Comparison of ENCODE assay signal across 14 mouse cellular contexts in genomic region chr7:115144947-115145346, GRCm38 (mm10).
"Had no signal": no experiment of that assay in that cellular context is flagged by ENCODE, and none has a peak within 500 bp of the region (broad histone marks: within the 10 kb centered on the region; RNA-seq: fewer than 3 reads in every experiment).

No protein-coding gene starts in this region.

- H3K36me3 ChIP-seq: limb, embryonic 13.5 days; liver, embryonic 13.5 days had no signal

- DNase-seq: kidney, adult 2 months; kidney, postnatal 10 days; kidney, postnatal 36 days; layer of hippocampus, postnatal 36 days; liver, embryonic 13.5 days; lung, adult 2 months; midbrain, embryonic 14.5 days; thymus, adult 18-20 months; thymus, postnatal 36 days had no signal

- H3K4me2 ChIP-seq: limb, embryonic 13.5 days; liver, embryonic 13.5 days had no signal

- ATAC-seq: inflammation-experienced regulatory T-cells, adult 6 months; intestine, embryonic 16.5 days had no signal

- H3K9ac ChIP-seq: limb, embryonic 13.5 days; liver, embryonic 13.5 days had no signal

- H3K4me1 ChIP-seq: liver, embryonic 13.5 days had no signal

- H3K4me3 ChIP-seq: left cerebral cortex, adult 2 months; limb, embryonic 13.5 days; liver, embryonic 13.5 days had no signal

- H3K27ac ChIP-seq: left cerebral cortex, adult 2 months; limb, embryonic 13.5 days; liver, embryonic 13.5 days; macrophage had no signal

- H3K9me3 ChIP-seq: limb, embryonic 13.5 days; liver, embryonic 13.5 days had no signal

- H3K27me3 ChIP-seq: limb, embryonic 13.5 days; liver, embryonic 13.5 days had no signal
